In the genomic region with DNA sequence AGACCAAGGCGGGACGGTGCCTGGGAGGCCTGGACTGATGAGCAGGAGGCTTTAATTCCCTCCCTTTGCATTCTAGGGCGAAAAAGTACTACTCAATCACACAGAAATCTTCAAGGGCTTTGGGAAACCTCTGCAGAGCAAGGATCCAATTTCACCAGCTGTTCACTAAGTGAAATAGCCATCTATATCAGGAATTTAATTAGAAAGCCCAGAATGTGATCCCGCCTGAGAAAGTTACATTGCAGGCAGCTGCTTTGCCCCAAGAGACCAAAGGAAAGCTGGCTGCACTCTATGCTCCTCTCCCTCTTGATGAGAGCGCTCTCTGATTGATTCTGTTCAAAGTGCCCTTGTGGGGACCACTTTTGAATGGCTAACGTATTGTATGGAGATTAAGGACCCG, we compare ENCODE assay signal across 22 mouse cellular contexts. TPM values are rescaled to one million over a fixed set of nuclear protein-coding genes. Genes with fewer than 3 reads are reported as not detected.
DNase-seq lines count a peak whose midpoint lies in the region; ATAC-seq and TF ChIP-seq lines count a peak whose summit lies in the region.
"Had no signal": no experiment of that assay in that cellular context is flagged by ENCODE, and none has a peak within 500 bp of the region (broad histone marks: within the 10 kb centered on the region; RNA-seq: fewer than 3 reads in every experiment).

No protein-coding gene starts in this region.

- TF ChIP-seq CTCF in hindbrain, postnatal 0 days (IDR thresholded peaks at IDR 0.05; ENCODE audit: low read depth): no peak
- TF ChIP-seq CTCF in midbrain, postnatal 0 days (IDR thresholded peaks at IDR 0.05): no peak

- H3K4me2 ChIP-seq in hindbrain, postnatal 0 days (ENCODE audit: low read depth, low read length): no peak overlapping the region
- H3K4me2 ChIP-seq in hindbrain, embryonic 11.5 days (replicated peaks; ENCODE audit: low read depth, low read length): no peak overlapping the region
- H3K4me2 ChIP-seq in midbrain, postnatal 0 days (ENCODE audit: low read depth, low read length, poor library complexity, severe bottlenecking): no peak overlapping the region
- H3K4me2 ChIP-seq in midbrain, embryonic 13.5 days (replicated peaks): no peak overlapping the region
- H3K4me2 ChIP-seq: embryonic facial prominence, embryonic 13.5 days; heart, embryonic 15.5 days; intestine, embryonic 15.5 days had no signal

- 0 out of 2 replicates have a peak, but pooled peaks cover 3% of the 10 kb centered on the region for H3K4me1 ChIP-seq in hindbrain, postnatal 0 days (ENCODE audit: insufficient read depth, low read length)
- no peaks in the 10 kb centered on the region for H3K4me1 ChIP-seq in hindbrain, embryonic 11.5 days (replicated peaks; ENCODE audit: control insufficient read depth, insufficient read depth, low read length)
- H3K4me1 ChIP-seq in midbrain, postnatal 0 days (ENCODE audit: insufficient read depth, low read length): no peaks in the 10 kb centered on the region
- no peaks in the 10 kb centered on the region; the same call in 1 of the 2 replicates for H3K4me1 ChIP-seq in midbrain, embryonic 13.5 days (replicated peaks)
- H3K4me1 ChIP-seq: heart, embryonic 15.5 days; intestine, embryonic 15.5 days had no signal

- no peaks in the 10 kb centered on the region for H3K9me3 ChIP-seq in hindbrain, postnatal 0 days (ENCODE audit: low read length)
- H3K9me3 ChIP-seq in hindbrain, embryonic 11.5 days (ENCODE audit: control insufficient read depth, low read length): no peaks in the 10 kb centered on the region
- no peaks in the 10 kb centered on the region for H3K9me3 ChIP-seq in midbrain, postnatal 0 days (ENCODE audit: low read length)
- H3K9me3 ChIP-seq in midbrain, embryonic 13.5 days: no peaks in the 10 kb centered on the region
- H3K9me3 ChIP-seq: embryonic facial prominence, embryonic 13.5 days; heart, embryonic 15.5 days; hindbrain, embryonic 10.5 days; intestine, embryonic 15.5 days had no signal

- no peak overlapping the region for H3K4me3 ChIP-seq in hindbrain, postnatal 0 days (ENCODE audit: low read length)
- H3K4me3 ChIP-seq in hindbrain, embryonic 11.5 days (ENCODE audit: low read depth, low read length): no peak overlapping the region
- no peak overlapping the region for H3K4me3 ChIP-seq in midbrain, postnatal 0 days (ENCODE audit: low read depth, low read length)
- no peak overlapping the region for H3K4me3 ChIP-seq in midbrain, embryonic 13.5 days (replicated peaks)
- H3K4me3 ChIP-seq: embryonic facial prominence, embryonic 13.5 days; heart, embryonic 15.5 days; hindbrain, embryonic 10.5 days; intestine, embryonic 15.5 days had no signal

- WGBS in hindbrain, postnatal 0 days: 64% methylated on average over 7 of the region's 7 CpGs
- WGBS in hindbrain, embryonic 11.5 days: 72% methylated on average over 7 of the region's 7 CpGs
- WGBS in midbrain, postnatal 0 days: 55% methylated on average over 7 of the region's 7 CpGs
- 47% methylated on average over 7 of the region's 7 CpGs for WGBS in midbrain, embryonic 13.5 days

- no peak for ATAC-seq in hindbrain, postnatal 0 days
- ATAC-seq in hindbrain, embryonic 11.5 days (ENCODE audit: low FRiP score): no peak
- no peak for ATAC-seq in midbrain, postnatal 0 days (ENCODE audit: low FRiP score)
- ATAC-seq in midbrain, embryonic 13.5 days: no peak
- ATAC-seq: forebrain, postnatal 0 days; intestine, embryonic 15.5 days; liver, postnatal 0 days had no signal

- H3K27me3 ChIP-seq in hindbrain, postnatal 0 days (ENCODE audit: insufficient read depth, low read length): no peaks in the 10 kb centered on the region
- no peaks in the 10 kb centered on the region for H3K27me3 ChIP-seq in hindbrain, embryonic 11.5 days (ENCODE audit: control insufficient read depth, insufficient read depth, low read length)
- no peaks in the 10 kb centered on the region for H3K27me3 ChIP-seq in midbrain, postnatal 0 days (ENCODE audit: insufficient read depth, low read length)
- no peaks in the 10 kb centered on the region for H3K27me3 ChIP-seq in midbrain, embryonic 13.5 days
- H3K27me3 ChIP-seq: embryonic facial prominence, embryonic 13.5 days; heart, embryonic 15.5 days; intestine, embryonic 15.5 days had no signal

- H3K9ac ChIP-seq in hindbrain, postnatal 0 days (replicated peaks; ENCODE audit: low read length): no peak overlapping the region
- H3K9ac ChIP-seq in hindbrain, embryonic 11.5 days (ENCODE audit: low read depth, low read length): no peak overlapping the region
- no peak overlapping the region for H3K9ac ChIP-seq in midbrain, postnatal 0 days (replicated peaks; ENCODE audit: low read length, poor library complexity, severe bottlenecking)
- no peak overlapping the region for H3K9ac ChIP-seq in midbrain, embryonic 13.5 days (replicated peaks)
- H3K9ac ChIP-seq: embryonic facial prominence, embryonic 13.5 days; forebrain, postnatal 0 days; heart, embryonic 15.5 days; intestine, embryonic 15.5 days; liver, postnatal 0 days had no signal

- peak; percentile 21 for DNase-seq in embryo, embryonic 11 days
- DNase-seq in embryo, embryonic 10 days (ENCODE audit: low spot score): no peak
- peak; percentile 37 for DNase-seq in hindbrain, postnatal 0 days (ENCODE audit: low spot score)
- no peak for DNase-seq in hindbrain, embryonic 11.5 days (ENCODE audit: low spot score)
- DNase-seq in midbrain, postnatal 0 days (ENCODE audit: low spot score): peak; percentile 49
- DNase-seq in adrenal gland, postnatal 25 days: no peak
- DNase-seq in lung, postnatal 10 days: no peak
- DNase-seq: adrenal gland, adult 2 months; cerebellum, adult 11 months; cerebellum, postnatal 14 days; forebrain, postnatal 0 days; liver; liver, postnatal 0 days; thymus, postnatal 36 days had no signal

- no peaks in the 10 kb centered on the region for H3K36me3 ChIP-seq in hindbrain, postnatal 0 days (ENCODE audit: insufficient read depth, low read length)
- no peaks in the 10 kb centered on the region for H3K36me3 ChIP-seq in hindbrain, embryonic 11.5 days (ENCODE audit: control insufficient read depth, insufficient read depth, low read length)
- no peaks in the 10 kb centered on the region for H3K36me3 ChIP-seq in midbrain, postnatal 0 days (ENCODE audit: insufficient read depth, low read length)
- H3K36me3 ChIP-seq in midbrain, embryonic 13.5 days: no peaks in the 10 kb centered on the region
- H3K36me3 ChIP-seq: embryonic facial prominence, embryonic 13.5 days; heart, embryonic 15.5 days; hindbrain, embryonic 10.5 days; intestine, embryonic 15.5 days had no signal

- no peak overlapping the region for H3K27ac ChIP-seq in hindbrain, postnatal 0 days
- H3K27ac ChIP-seq in hindbrain, embryonic 11.5 days (ENCODE audit: low read depth, low read length): no peak overlapping the region
- H3K27ac ChIP-seq in midbrain, postnatal 0 days (ENCODE audit: low read depth, low read length): no peak overlapping the region
- H3K27ac ChIP-seq in midbrain, embryonic 13.5 days: no peak overlapping the region
- H3K27ac ChIP-seq: embryonic facial prominence, embryonic 13.5 days; heart, embryonic 15.5 days; hindbrain, embryonic 10.5 days; intestine, embryonic 15.5 days had no signal

RNA-seq across cellular contexts. Expression of a gene that starts 16.5 kb away (rescaled TPM):
- total RNA-seq in hindbrain, postnatal 0 days (2014; rRNA removed): 0.31 and 0.54 TPM in 2 replicates
- polyA plus RNA-seq in hindbrain, postnatal 0 days (2015; fragmentation: Nextera tagmentation; extraction: Ambion mirVana): 0.23 and 0.24 TPM in 2 replicates
- 0.06 and 0.09 TPM in 2 replicates for polyA plus RNA-seq in hindbrain, embryonic 11.5 days (2014; fragmentation: Nextera tagmentation; extraction: Ambion mirVana)
- 0.28 and 0.49 TPM in 2 replicates for total RNA-seq in midbrain, postnatal 0 days (2014; rRNA removed)
- polyA plus RNA-seq in midbrain, postnatal 0 days (2015; fragmentation: Nextera tagmentation; extraction: Ambion mirVana): 0.20 and 0.23 TPM in 2 replicates
- polyA plus RNA-seq in midbrain, embryonic 13.5 days (2015; fragmentation: Nextera tagmentation; extraction: Ambion mirVana): 0.06 and 0.09 TPM in 2 replicates
- 1.2 and 1.7 TPM in 2 replicates for total RNA-seq in adrenal gland, postnatal 25 days (2021)
- total RNA-seq: megakaryocyte-erythroid progenitor cell, adult 5-6 weeks; MEL; neutrophil, adult 5-6 weeks had no signal

Comparison
In these comparisons a context has a peak if more than half of its experiments do, and no peak if none do; other contexts are left out.
1. DNase-seq: peak in embryo, embryonic 11 days (single experiment), hindbrain, postnatal 0 days (single experiment) and midbrain, postnatal 0 days (single experiment); none in embryo, embryonic 10 days (single experiment), hindbrain, embryonic 11.5 days (single experiment), adrenal gland, postnatal 25 days (single experiment) and lung, postnatal 10 days (single experiment).